Mouse (Mus musculus) lung, postnatal 0 days (tissue): ENCODE measurements around the gene Gzmn. TPM values are rescaled to one million over a fixed set of nuclear protein-coding genes. Genes with fewer than 3 reads are reported as not detected.

ENCODE experiments used
- ATAC-seq: fragments of 200-750 bp; cut with Nextera tagmentation; 2 replicates; pipeline ENCODE4 v1.8.0; 2017; ENCODE audit warnings: moderate library complexity
- DNase-seq: peaks from one replicate; pipeline ENCODE4 v3.0.0-alpha.2; 2016; ENCODE audit warnings: low spot score
- H3K27ac ChIP-seq: fragments of 300-500 bp; sonication (generic); 2 replicates; pipeline ENCODE4 v1.5.1; 2014; ENCODE audit warnings: antibody characterized with exemption, mild to moderate bottlenecking, low read length, mixed read lengths
- H3K27me3 ChIP-seq: fragments of 300-500 bp; sonication (generic); replicated peaks from 2 replicates; pipeline ENCODE4 v1.6.1; 2014; ENCODE audit warnings: low read length, mixed read lengths; ENCODE audit not compliant: insufficient read depth
- H3K36me3 ChIP-seq: fragments of 300-500 bp; sonication (generic); 2 replicates; pipeline ENCODE4 v1.6.1; 2014; ENCODE audit warnings: low read length, mixed read lengths; ENCODE audit not compliant: insufficient read depth
- H3K4me1 ChIP-seq: fragments of 300-500 bp; sonication (generic); 2 replicates; pipeline ENCODE4 v1.6.1; 2014; ENCODE audit warnings: antibody characterized with exemption, low read depth, low read length, mixed read lengths; ENCODE audit not compliant: insufficient read depth
- H3K4me2 ChIP-seq: fragments of 300-500 bp; sonication (generic); replicated peaks from 2 replicates; pipeline ENCODE4 v1.6.1; 2014; ENCODE audit warnings: low read depth, mild to moderate bottlenecking, low read length, moderate library complexity, mixed read lengths
- H3K4me3 ChIP-seq: fragments of 300-500 bp; sonication (generic); 2 replicates; pipeline ENCODE4 v1.5.1; 2014; ENCODE audit warnings: low read depth, low read length
- H3K9ac ChIP-seq: fragments of 300-500 bp; sonication (generic); replicated peaks from 2 replicates; pipeline ENCODE4 v1.6.1; 2014; ENCODE audit warnings: low read depth, mild to moderate bottlenecking
- H3K9me3 ChIP-seq: fragments of 300-500 bp; sonication (generic); 2 replicates; pipeline ENCODE4 v1.6.1; 2016; ENCODE audit warnings: low read length, mixed read lengths
- CTCF ChIP-seq: IDR thresholded peaks from 2 replicates; pipeline ENCODE4 v1.5.1; 2016; ENCODE audit warnings: antibody characterized with exemption, mild to moderate bottlenecking
- EP300 ChIP-seq: IDR thresholded peaks from 2 replicates; pipeline ENCODE4 v1.6.1; 2016; ENCODE audit warnings: antibody characterized with exemption, mild to moderate bottlenecking, control low read depth
- WGBS: fragments of 180-500 bp; shearing (Covaris S2); extraction: QIAGEN DNeasy Blood & Tissue Kit; methylation state at CpG from one replicate; pipeline ENCODE4 v1.1.7; 2014; 5-methylcytosine and 5-hydroxymethylcytosine counted together
- polyA plus RNA-seq: library from polyadenylated mRNA; unstranded; fragments of >200 nt; fragmentation: Nextera tagmentation; extraction: Ambion mirVana; gene quantifications from 2 replicates; pipeline ENCODE4 v1.2.1, GENCODE M21; 2015

Gene Gzmn
- polyA plus RNA-seq, 1 experiment from 2014 or later = not detected

GRCm38 (mm10) chr14:56128341-56128740 lies 46.1 kb downstream of the Gzmn start:
- Histone ChIP-seq H3K27ac (no peak overlapping the region), H3K36me3 (no peaks in the 10 kb centered on the region), H3K27me3 (no peaks in the 10 kb centered on the region), H3K9me3 (no peaks in the 10 kb centered on the region), H3K4me2 (no peak overlapping the region), H3K9ac (no peak overlapping the region), H3K4me1 (no peaks in the 10 kb centered on the region), H3K4me3 (no peak overlapping the region)
- TF ChIP-seq EP300 = no peak
- TF ChIP-seq CTCF = peak; percentile 33; the same call in 1 of the 2 replicates
- no peak for ATAC-seq
- no peak for DNase-seq
- 45% methylated on average over 3 of the region's 3 CpGs for WGBS

- Histone ChIP-seq H3K4me2 (no peak overlapping the region), H3K9me3 (no peaks in the 10 kb centered on the region), H3K9ac (no peak overlapping the region), H3K4me3 (no peak overlapping the region), H3K27ac (no peak overlapping the region), H3K4me1 (no peaks in the 10 kb centered on the region), H3K27me3 (no peaks in the 10 kb centered on the region), H3K36me3 (no peaks in the 10 kb centered on the region)
- DNase-seq (no peak), ATAC-seq (no peak)
- TF ChIP-seq CTCF = no peak
- no peak for TF ChIP-seq EP300
- 83% methylated on average over 3 of the region's 3 CpGs for WGBS
Measured at GRCm38 (mm10) chr14:56123516-56123915, 50.9 kb downstream of the Gzmn start.

GRCm38 (mm10) chr14:56120525-56120924 lies 53.9 kb downstream of the Gzmn start, which contains the start of gene Gzme:
Gene Gzme, minus strand, starts transcription at chr14:56120625.
- no peak for ATAC-seq
- H3K36me3 ChIP-seq = no peaks in the 10 kb centered on the region

More at GRCm38 (mm10) chr14:56120525-56120924, 53.9 kb downstream of the Gzmn start, which contains the start of gene Gzme:
- no peak within 1 kb of the TSS for H3K27ac ChIP-seq
- H3K9ac ChIP-seq = no peak within 1 kb of the TSS
- no peak for TF ChIP-seq EP300
- no peaks in the 10 kb centered on the region for H3K4me1 ChIP-seq
- no peak for DNase-seq
- no peaks in the 10 kb centered on the region for H3K27me3 ChIP-seq
- H3K4me3 ChIP-seq = no peak within 1 kb of the TSS
- H3K4me2 ChIP-seq = no peak within 1 kb of the TSS
- H3K9me3 ChIP-seq = no peaks in the 10 kb centered on the region

Other genes starting within 250 kb of the Gzmn start
- gene Cma1, start 229.9 kb downstream of the Gzmn start, polyA plus RNA-seq = 7.6 and 10.4 TPM in 2 replicates
- not detected in 2 replicates for gene Cma2, start 223.6 kb downstream of the Gzmn start, polyA plus RNA-seq
- gene Mcpt1, start 156.6 kb downstream of the Gzmn start, polyA plus RNA-seq = not detected in 2 replicates
- gene Mcpt9, start 144.1 kb downstream of the Gzmn start, polyA plus RNA-seq = not detected in 2 replicates
- gene Mcpt2, start 132.6 kb downstream of the Gzmn start, polyA plus RNA-seq = 0.13 TPM in 1 of 2 replicates, not detected in the other
- 0.54 and 1.5 TPM in 2 replicates for gene Mcpt4, start 112.3 kb downstream of the Gzmn start, polyA plus RNA-seq
- gene Mcpt8, start 89.3 kb downstream of the Gzmn start, polyA plus RNA-seq = 5.0 and 5.6 TPM in 2 replicates
- 0.29 and 0.31 TPM in 2 replicates for gene Ctsg, start 72.0 kb downstream of the Gzmn start, polyA plus RNA-seq
- gene Gzme, start 54.0 kb downstream of the Gzmn start, polyA plus RNA-seq = not detected in 2 replicates
- gene Gzmd, start 42.0 kb downstream of the Gzmn start, polyA plus RNA-seq = not detected in 2 replicates
- not detected in 2 replicates for gene Gzmg, start 15.0 kb downstream of the Gzmn start, polyA plus RNA-seq
- gene Gzmf, start 36.8 kb upstream of the Gzmn start, polyA plus RNA-seq = not detected in 2 replicates
- gene Gzmc, start 60.1 kb upstream of the Gzmn start, polyA plus RNA-seq = not detected in 2 replicates
- 1.4 TPM in 2 replicates for gene Gzmb, start 87.7 kb upstream of the Gzmn start, polyA plus RNA-seq
- gene Atp12a, start 190.5 kb upstream of the Gzmn start, polyA plus RNA-seq = 1.7 and 1.8 TPM in 2 replicates
- 0.39 and 0.47 TPM in 2 replicates for gene Rnf17, start 228.0 kb upstream of the Gzmn start, polyA plus RNA-seq